Mouse (Mus musculus): ENCODE measurements around the gene Tmub1. TPM values are rescaled to one million over a fixed set of nuclear protein-coding genes. Genes with fewer than 3 reads are reported as not detected.
"Not testable (repeated sequence)": the region's sequence is repeated elsewhere in the genome, so short reads cannot be mapped to it uniquely, and the experiment has no call there.

The Tmub1 gene
- polyA plus RNA-seq, 1 experiment from 2014 or later = 28.6 TPM

GRCm38 (mm10) chr5:24396254-24396653, 51.4 kb downstream of the Tmub1 start:
- H3K4me2 ChIP-seq; H3K4me3 ChIP-seq (replicated peaks); ATAC-seq (ENCODE audit: low FRiP score); H3K27me3 ChIP-seq; H3K9ac ChIP-seq; H3K27ac ChIP-seq; H3K9me3 ChIP-seq: not testable (repeated sequence)
- H3K4me1 ChIP-seq = peaks cover 12% of the 10 kb centered on the region
- WGBS = 96% methylated on average over 6 of the region's 6 CpGs
- peaks cover 14% of the 10 kb centered on the region for H3K36me3 ChIP-seq (replicated peaks)

Other genes with a start within 250 kb of the Tmub1 start
- gene Kcnh2, start 96.2 kb downstream of the Tmub1 start, polyA plus RNA-seq (2016; fragmentation: Nextera tagmentation; extraction: Ambion mirVana) = 9.8 and 10.1 TPM in 2 replicates
- 7.1 and 7.2 TPM in 2 replicates for gene Nos3, start 83.0 kb downstream of the Tmub1 start, polyA plus RNA-seq (2016; fragmentation: Nextera tagmentation; extraction: Ambion mirVana)
- 0.34 and 0.53 TPM in 2 replicates for gene Atg9b, start 55.7 kb downstream of the Tmub1 start, polyA plus RNA-seq (2016; fragmentation: Nextera tagmentation; extraction: Ambion mirVana)
- 43.6 and 47.4 TPM in 2 replicates for gene Abcb8, start 54.2 kb downstream of the Tmub1 start, polyA plus RNA-seq (2016; fragmentation: Nextera tagmentation; extraction: Ambion mirVana)
- 0.20 and 0.37 TPM in 2 replicates for gene Asic3, start 34.5 kb downstream of the Tmub1 start, polyA plus RNA-seq (2016; fragmentation: Nextera tagmentation; extraction: Ambion mirVana)
- gene Cdk5, start 24.3 kb downstream of the Tmub1 start, polyA plus RNA-seq (2016; fragmentation: Nextera tagmentation; extraction: Ambion mirVana) = 62.2 and 63.7 TPM in 2 replicates
- 28.9 and 29.8 TPM in 2 replicates for gene Slc4a2, start 24.0 kb downstream of the Tmub1 start, polyA plus RNA-seq (2016; fragmentation: Nextera tagmentation; extraction: Ambion mirVana)
- 97.1 and 102 TPM in 2 replicates for gene Fastk, start 2.6 kb downstream of the Tmub1 start, polyA plus RNA-seq (2016; fragmentation: Nextera tagmentation; extraction: Ambion mirVana)
- 41.1 and 61.2 TPM in 2 replicates for gene Agap3, start 4.3 kb upstream of the Tmub1 start, polyA plus RNA-seq (2016; fragmentation: Nextera tagmentation; extraction: Ambion mirVana)
- gene Gbx1, start 79.3 kb upstream of the Tmub1 start, polyA plus RNA-seq (2016; fragmentation: Nextera tagmentation; extraction: Ambion mirVana) = 1.1 and 1.2 TPM in 2 replicates
- 0.10 TPM in 1 of 2 replicates, not detected in the other for gene Asb10, start 93.1 kb upstream of the Tmub1 start, polyA plus RNA-seq (2016; fragmentation: Nextera tagmentation; extraction: Ambion mirVana)
- 0.24 and 0.37 TPM in 2 replicates for gene 4931409K22Rik, start 109.0 kb upstream of the Tmub1 start, polyA plus RNA-seq (2016; fragmentation: Nextera tagmentation; extraction: Ambion mirVana)
- 141 and 142 TPM in 2 replicates for gene Abcf2, start 129.6 kb upstream of the Tmub1 start, polyA plus RNA-seq (2016; fragmentation: Nextera tagmentation; extraction: Ambion mirVana)
- 18.7 and 18.8 TPM in 2 replicates for gene Chpf2, start 138.9 kb upstream of the Tmub1 start, polyA plus RNA-seq (2016; fragmentation: Nextera tagmentation; extraction: Ambion mirVana)
- gene Smarcd3, start 176.6 kb upstream of the Tmub1 start, polyA plus RNA-seq (2016; fragmentation: Nextera tagmentation; extraction: Ambion mirVana) = 101 and 113 TPM in 2 replicates
- 36.4 and 39.2 TPM in 2 replicates for gene Nub1, start 237.7 kb upstream of the Tmub1 start, polyA plus RNA-seq (2016; fragmentation: Nextera tagmentation; extraction: Ambion mirVana)